Mouse (Mus musculus): Measurements from ENCODE around the gene Adamts4. TPM values are rescaled to one million over a fixed set of nuclear protein-coding genes. Genes with fewer than 3 reads are reported as not detected.

Gene Adamts4
- polyA plus RNA-seq, 1 experiment from 2014 or later: 6.0 TPM

GRCm38 (mm10) chr1:171216241-171216955, 33.8 kb upstream of the Adamts4 start:
- Histone ChIP-seq H3K27me3 (replicated peaks; ENCODE audit: control insufficient read depth, insufficient read depth, low read length) (no peaks in the 10 kb centered on the region), H3K36me3 (ENCODE audit: control insufficient read depth, insufficient read depth, low read length) (peaks cover 11% of the 10 kb centered on the region), H3K4me1 (ENCODE audit: control insufficient read depth, insufficient read depth, low read depth, low read length) (peaks cover 8% of the 10 kb centered on the region), H3K27ac (ENCODE audit: low read depth, low read length) (no peak overlapping the region), H3K4me3 (ENCODE audit: low read length) (no peak overlapping the region), H3K9ac (ENCODE audit: low read depth, low read length) (no peak overlapping the region), H3K9me3 (ENCODE audit: control insufficient read depth, low read length) (no peaks in the 10 kb centered on the region), H3K4me2 (ENCODE audit: low read length) (no peak overlapping the region)
- no peak for ATAC-seq
- WGBS: 92% methylated on average over 18 of the region's 18 CpGs

GRCm38 (mm10) chr1:171220871-171221270, 29.4 kb upstream of the Adamts4 start:
- peak overlapping the region; percentile 72 for H3K4me3 ChIP-seq (ENCODE audit: low read length)
- peaks cover 11% of the 10 kb centered on the region for H3K36me3 ChIP-seq (ENCODE audit: control insufficient read depth, insufficient read depth, low read length)
- H3K27ac ChIP-seq (ENCODE audit: low read depth, low read length): no peak overlapping the region
- WGBS: 5% methylated on average over 10 of the region's 10 CpGs
- H3K27me3 ChIP-seq (replicated peaks; ENCODE audit: control insufficient read depth, insufficient read depth, low read length): no peaks in the 10 kb centered on the region
- peaks cover 12% of the 10 kb centered on the region for H3K4me1 ChIP-seq (ENCODE audit: control insufficient read depth, insufficient read depth, low read depth, low read length)
- H3K4me2 ChIP-seq (ENCODE audit: low read length): peak overlapping the region; percentile 88
- H3K9ac ChIP-seq (ENCODE audit: low read depth, low read length): peak overlapping the region; percentile 72
- no peaks in the 10 kb centered on the region for H3K9me3 ChIP-seq (ENCODE audit: control insufficient read depth, low read length)
- ATAC-seq: peak; percentile 41

- H3K27ac ChIP-seq (ENCODE audit: low read depth, low read length): peak overlapping the region; percentile 72
- peaks cover 12% of the 10 kb centered on the region for H3K4me1 ChIP-seq (ENCODE audit: control insufficient read depth, insufficient read depth, low read depth, low read length)
- ATAC-seq: no peak; the same call in 1 of the 2 replicates
- WGBS: 6% methylated on average over 22 of the region's 22 CpGs
- peaks cover 11% of the 10 kb centered on the region for H3K36me3 ChIP-seq (ENCODE audit: control insufficient read depth, insufficient read depth, low read length)
- H3K4me2 ChIP-seq (ENCODE audit: low read length): peak overlapping the region; percentile 88
- H3K27me3 ChIP-seq (replicated peaks; ENCODE audit: control insufficient read depth, insufficient read depth, low read length): no peaks in the 10 kb centered on the region
- peak overlapping the region; percentile 72 for H3K4me3 ChIP-seq (ENCODE audit: low read length)
- peak overlapping the region; percentile 72 for H3K9ac ChIP-seq (ENCODE audit: low read depth, low read length)
- no peaks in the 10 kb centered on the region for H3K9me3 ChIP-seq (ENCODE audit: control insufficient read depth, low read length)
These were observed 28.7 kb upstream of the Adamts4 start for GRCm38 (mm10) chr1:171221281-171222193.

GRCm38 (mm10) chr1:171222238-171223155, 27.7 kb upstream of the Adamts4 start, which contains the start of gene Tomm40l:
Gene Tomm40l (minus strand): TSS chr1:171222514.
- 2% methylated on average over 28 of the region's 28 CpGs for WGBS
- Histone ChIP-seq H3K9me3 (ENCODE audit: control insufficient read depth, low read length) (no peaks in the 10 kb centered on the region), H3K9ac (ENCODE audit: low read depth, low read length) (peak within 1 kb of the TSS; percentile 72), H3K4me2 (ENCODE audit: low read length) (peak within 1 kb of the TSS; percentile 88), H3K27ac (ENCODE audit: low read depth, low read length) (peak within 1 kb of the TSS; percentile 76), H3K27me3 (replicated peaks; ENCODE audit: control insufficient read depth, insufficient read depth, low read length) (no peaks in the 10 kb centered on the region), H3K36me3 (ENCODE audit: control insufficient read depth, insufficient read depth, low read length) (peaks cover 11% of the 10 kb centered on the region), H3K4me3 (ENCODE audit: low read length) (peak within 1 kb of the TSS; percentile 72), H3K4me1 (ENCODE audit: control insufficient read depth, insufficient read depth, low read depth, low read length) (peaks cover 12% of the 10 kb centered on the region)
- ATAC-seq: peak; percentile 98

- H3K4me3 ChIP-seq (ENCODE audit: low read length): no peak overlapping the region
- 83% methylated on average over 6 of the region's 6 CpGs for WGBS
- H3K27me3 ChIP-seq (replicated peaks; ENCODE audit: control insufficient read depth, insufficient read depth, low read length): no peaks in the 10 kb centered on the region
- H3K36me3 ChIP-seq (ENCODE audit: control insufficient read depth, insufficient read depth, low read length): peaks cover 11% of the 10 kb centered on the region
- peaks cover 12% of the 10 kb centered on the region for H3K4me1 ChIP-seq (ENCODE audit: control insufficient read depth, insufficient read depth, low read depth, low read length)
- H3K4me2 ChIP-seq (ENCODE audit: low read length): peak overlapping the region; percentile 88
- H3K9me3 ChIP-seq (ENCODE audit: control insufficient read depth, low read length): no peaks in the 10 kb centered on the region
- no peak overlapping the region for H3K9ac ChIP-seq (ENCODE audit: low read depth, low read length)
- no peak for ATAC-seq
- H3K27ac ChIP-seq (ENCODE audit: low read depth, low read length): no peak overlapping the region; the same call in 1 of the 2 replicates
These were observed 27.1 kb upstream of the Adamts4 start for GRCm38 (mm10) chr1:171223168-171223567.

GRCm38 (mm10) chr1:171223796-171224195, 26.4 kb upstream of the Adamts4 start:
- no peak for ATAC-seq
- Histone ChIP-seq H3K4me2 (ENCODE audit: low read length) (no peak overlapping the region), H3K27me3 (replicated peaks; ENCODE audit: control insufficient read depth, insufficient read depth, low read length) (no peaks in the 10 kb centered on the region), H3K36me3 (ENCODE audit: control insufficient read depth, insufficient read depth, low read length) (peaks cover 7% of the 10 kb centered on the region), H3K9ac (ENCODE audit: low read depth, low read length) (no peak overlapping the region), H3K4me1 (ENCODE audit: control insufficient read depth, insufficient read depth, low read depth, low read length) (peaks cover 12% of the 10 kb centered on the region), H3K4me3 (ENCODE audit: low read length) (no peak overlapping the region), H3K27ac (ENCODE audit: low read depth, low read length) (no peak overlapping the region), H3K9me3 (ENCODE audit: control insufficient read depth, low read length) (no peaks in the 10 kb centered on the region)
- 95% methylated on average over 2 of the region's 2 CpGs for WGBS

- Histone ChIP-seq H3K4me3 (ENCODE audit: low read length) (no peak within 1 kb of the TSS), H3K4me2 (ENCODE audit: low read length) (no peak within 1 kb of the TSS), H3K36me3 (ENCODE audit: control insufficient read depth, insufficient read depth, low read length) (no peaks in the 10 kb centered on the region; the same call in 1 of the 2 replicates), H3K27ac (ENCODE audit: low read depth, low read length) (no peak within 1 kb of the TSS), H3K9ac (ENCODE audit: low read depth, low read length) (no peak within 1 kb of the TSS), H3K4me1 (ENCODE audit: control insufficient read depth, insufficient read depth, low read depth, low read length) (peaks cover 12% of the 10 kb centered on the region), H3K27me3 (replicated peaks; ENCODE audit: control insufficient read depth, insufficient read depth, low read length) (no peaks in the 10 kb centered on the region), H3K9me3 (ENCODE audit: control insufficient read depth, low read length) (no peaks in the 10 kb centered on the region)
- ATAC-seq: no peak
- 86% methylated on average over 5 of the region's 5 CpGs for WGBS
These were observed 25.4 kb upstream of the Adamts4 start, which contains the start of gene Apoa2 for GRCm38 (mm10) chr1:171224857-171225256. Gene Apoa2 (plus strand): TSS chr1:171225054.

- H3K27me3 ChIP-seq (replicated peaks; ENCODE audit: control insufficient read depth, insufficient read depth, low read length): no peaks in the 10 kb centered on the region
These were observed 23.4 kb upstream of the Adamts4 start for GRCm38 (mm10) chr1:171226780-171227179.

More at GRCm38 (mm10) chr1:171226780-171227179, 23.4 kb upstream of the Adamts4 start:
- H3K36me3 ChIP-seq (ENCODE audit: control insufficient read depth, insufficient read depth, low read length): no peaks in the 10 kb centered on the region
- no peak overlapping the region for H3K27ac ChIP-seq (ENCODE audit: low read depth, low read length)
- no peak overlapping the region for H3K4me3 ChIP-seq (ENCODE audit: low read length)
- no peak overlapping the region for H3K9ac ChIP-seq (ENCODE audit: low read depth, low read length)
- peaks cover under 1% of the 10 kb centered on the region; the same call in 1 of the 2 replicates for H3K4me1 ChIP-seq (ENCODE audit: control insufficient read depth, insufficient read depth, low read depth, low read length)
- no peak overlapping the region for H3K4me2 ChIP-seq (ENCODE audit: low read length)
- ATAC-seq: no peak
- no peaks in the 10 kb centered on the region for H3K9me3 ChIP-seq (ENCODE audit: control insufficient read depth, low read length)
- 44% methylated on average over 4 of the region's 4 CpGs for WGBS

Data from hindbrain, embryonic 16.5 days (tissue).